Mouse (Mus musculus): ENCODE measurements around the gene Fap. TPM values are rescaled to one million over a fixed set of nuclear protein-coding genes. Genes with fewer than 3 reads are reported as not detected.

Gene Fap
- polyA plus RNA-seq, 3 experiments from 2014 or later: 0.20 to 0.36 (median 0.32) TPM

GRCm38 (mm10) chr2:62526399-62526798 lies 47.5 kb downstream of the Fap start:
- ATAC-seq: peak; percentile 56

GRCm38 (mm10) chr2:62517790-62518189 lies 56.1 kb downstream of the Fap start:
- no peak for ATAC-seq

- no peak for ATAC-seq
Observed at GRCm38 (mm10) chr2:62514477-62514876, 59.4 kb downstream of the Fap start.

GRCm38 (mm10) chr2:62513477-62513876 lies 60.4 kb downstream of the Fap start:
- no peak for ATAC-seq

- no peak for ATAC-seq
Observed at GRCm38 (mm10) chr2:62507130-62507529, 66.7 kb downstream of the Fap start.

GRCm38 (mm10) chr2:62506441-62506840 lies 67.4 kb downstream of the Fap start:
- ATAC-seq: no peak

- no peak for ATAC-seq
Observed at GRCm38 (mm10) chr2:62504269-62504796, 69.5 kb downstream of the Fap start.

GRCm38 (mm10) chr2:62503326-62503725 lies 70.5 kb downstream of the Fap start:
- no peak for ATAC-seq

- ATAC-seq: no peak
Observed at GRCm38 (mm10) chr2:62502516-62502915, 71.4 kb downstream of the Fap start.

GRCm38 (mm10) chr2:62498821-62499220 lies 75.1 kb downstream of the Fap start:
- ATAC-seq: no peak

- no peak for ATAC-seq
Observed at GRCm38 (mm10) chr2:62498086-62498485, 75.8 kb downstream of the Fap start.

- no peak for ATAC-seq
Observed at GRCm38 (mm10) chr2:62497333-62498002, 76.4 kb downstream of the Fap start.

GRCm38 (mm10) chr2:62495407-62495806 lies 78.5 kb downstream of the Fap start:
- no peak for ATAC-seq

- no peak for ATAC-seq
Observed at GRCm38 (mm10) chr2:62489832-62490231, 84.0 kb downstream of the Fap start.

GRCm38 (mm10) chr2:62484906-62485305 lies 89.0 kb downstream of the Fap start:
- ATAC-seq: no peak

- ATAC-seq: no peak
Observed at GRCm38 (mm10) chr2:62483550-62483949, 90.3 kb downstream of the Fap start, which contains the start of gene Gcg. TSS of gene Gcg (minus strand) at chr2:62483650.

- ATAC-seq: no peak
Observed at GRCm38 (mm10) chr2:62480285-62481198, 93.3 kb downstream of the Fap start.

- no peak for ATAC-seq
Observed at GRCm38 (mm10) chr2:62469551-62469950, 104.3 kb downstream of the Fap start.

GRCm38 (mm10) chr2:62463287-62463686 lies 110.6 kb downstream of the Fap start:
- peak; percentile 51 for ATAC-seq

- ATAC-seq: no peak
Observed at GRCm38 (mm10) chr2:62462174-62462573, 111.7 kb downstream of the Fap start.

GRCm38 (mm10) chr2:62460815-62461450 lies 112.9 kb downstream of the Fap start:
- ATAC-seq: peak; percentile 29

- ATAC-seq: no peak
Observed at GRCm38 (mm10) chr2:62460231-62460710, 113.6 kb downstream of the Fap start.

Measured in inflammation-experienced regulatory T-cells, adult 6 months (primary cell).